Mouse (Mus musculus): ENCODE results near the gene Irf2bpl. TPM values are rescaled to one million over a fixed set of nuclear protein-coding genes. Genes with fewer than 3 reads are reported as not detected.
A peak's percentile ranks its signal among the peaks of the same experiment; 100 is the strongest.

The Irf2bpl gene
- 40.7 and 43.9 TPM in 2 replicates for polyA plus RNA-seq (2015; fragmentation: Nextera tagmentation; extraction: Ambion mirVana)

- Histone ChIP-seq H3K36me3 (0 out of 2 replicates have a peak, but pooled peaks cover 2% of the 10 kb centered on the region), H3K9ac (peak within 1 kb of the TSS; percentile 99), H3K4me3 (replicated peaks) (peak within 1 kb of the TSS; percentile 90), H3K9me3 (replicated peaks) (no peaks in the 10 kb centered on the region), H3K27me3 (no peaks in the 10 kb centered on the region), H3K27ac (peak within 1 kb of the TSS; percentile 100), H3K4me1 (peaks cover 73% of the 10 kb centered on the region), H3K4me2 (peak within 1 kb of the TSS; percentile 88)
- ATAC-seq (replicated peaks; ENCODE audit: low FRiP score) = peak; percentile 89
- WGBS = under 1% methylated on average over 67 of the region's 82 CpGs
Measured at GRCm38 (mm10) chr12:86884197-86885058, at the start of gene Irf2bpl. TSS of gene Irf2bpl (minus strand) at chr12:86884798.

- no peak overlapping the region for H3K27ac ChIP-seq
- H3K9ac ChIP-seq = no peak overlapping the region
- no peaks in the 10 kb centered on the region for H3K27me3 ChIP-seq
- H3K36me3 ChIP-seq = no peaks in the 10 kb centered on the region
- 44% methylated on average over 6 of the region's 6 CpGs for WGBS
- no peak overlapping the region for H3K4me3 ChIP-seq (replicated peaks)
- H3K9me3 ChIP-seq (replicated peaks) = 0 out of 2 replicates have a peak, but pooled peaks cover 3% of the 10 kb centered on the region
- H3K4me2 ChIP-seq = no peak overlapping the region
- ATAC-seq (replicated peaks; ENCODE audit: low FRiP score) = no peak
- H3K4me1 ChIP-seq = peaks cover 8% of the 10 kb centered on the region; the same call in 1 of the 2 replicates
Measured at GRCm38 (mm10) chr12:86932575-86932952, 48.0 kb upstream of the Irf2bpl start.

GRCm38 (mm10) chr12:86931919-86932574, 47.4 kb upstream of the Irf2bpl start:
- Histone ChIP-seq H3K4me3 (replicated peaks) (no peak overlapping the region), H3K4me2 (no peak overlapping the region), H3K27ac (no peak overlapping the region), H3K36me3 (no peaks in the 10 kb centered on the region), H3K9ac (no peak overlapping the region), H3K9me3 (replicated peaks) (0 out of 2 replicates have a peak, but pooled peaks cover 3% of the 10 kb centered on the region), H3K27me3 (no peaks in the 10 kb centered on the region), H3K4me1 (peaks cover 8% of the 10 kb centered on the region; the same call in 1 of the 2 replicates)
- 13% methylated on average over 7 of the region's 7 CpGs for WGBS
- ATAC-seq (replicated peaks; ENCODE audit: low FRiP score) = no peak

GRCm38 (mm10) chr12:86930934-86931729, 46.5 kb upstream of the Irf2bpl start:
- no peak for ATAC-seq (replicated peaks; ENCODE audit: low FRiP score)
- Histone ChIP-seq H3K27me3 (no peaks in the 10 kb centered on the region), H3K9me3 (replicated peaks) (0 out of 2 replicates have a peak, but pooled peaks cover 3% of the 10 kb centered on the region), H3K27ac (no peak overlapping the region), H3K4me1 (peaks cover 8% of the 10 kb centered on the region; the same call in 1 of the 2 replicates), H3K4me3 (replicated peaks) (no peak overlapping the region), H3K9ac (no peak overlapping the region), H3K4me2 (no peak overlapping the region), H3K36me3 (no peaks in the 10 kb centered on the region)
- 73% methylated on average over 6 of the region's 6 CpGs for WGBS

GRCm38 (mm10) chr12:86923837-86924236, 39.2 kb upstream of the Irf2bpl start:
- peak; percentile 35 for ATAC-seq (replicated peaks; ENCODE audit: low FRiP score)
- 4% methylated on average over 5 of the region's 5 CpGs for WGBS

GRCm38 (mm10) chr12:86918983-86919722, 34.6 kb upstream of the Irf2bpl start:
- Histone ChIP-seq H3K4me1 (peaks cover 20% of the 10 kb centered on the region), H3K4me3 (replicated peaks) (no peak overlapping the region), H3K4me2 (no peak overlapping the region), H3K9me3 (replicated peaks) (no peaks in the 10 kb centered on the region), H3K36me3 (no peaks in the 10 kb centered on the region), H3K27ac (peak overlapping the region; percentile 32), H3K27me3 (no peaks in the 10 kb centered on the region), H3K9ac (no peak overlapping the region)
- WGBS = 66% methylated on average over 17 of the region's 17 CpGs
- ATAC-seq (replicated peaks; ENCODE audit: low FRiP score) = no peak

More at GRCm38 (mm10) chr12:86923837-86924236, 39.2 kb upstream of the Irf2bpl start:
- H3K27me3 ChIP-seq = no peaks in the 10 kb centered on the region
- H3K36me3 ChIP-seq = no peaks in the 10 kb centered on the region
- H3K4me1 ChIP-seq = peaks cover 9% of the 10 kb centered on the region
- H3K4me3 ChIP-seq (replicated peaks) = no peak overlapping the region
- 0 out of 2 replicates have a peak, but pooled peaks cover 3% of the 10 kb centered on the region for H3K9me3 ChIP-seq (replicated peaks)
- H3K9ac ChIP-seq = no peak overlapping the region
- no peak overlapping the region for H3K4me2 ChIP-seq
- no peak overlapping the region for H3K27ac ChIP-seq

GRCm38 (mm10) chr12:86918361-86918967, 33.9 kb upstream of the Irf2bpl start:
- WGBS = 16% methylated on average over 11 of the region's 11 CpGs

GRCm38 (mm10) chr12:86916796-86917573, 32.4 kb upstream of the Irf2bpl start:
- Histone ChIP-seq H3K9ac (no peak overlapping the region), H3K36me3 (no peaks in the 10 kb centered on the region), H3K27me3 (no peaks in the 10 kb centered on the region), H3K4me3 (replicated peaks) (no peak overlapping the region), H3K9me3 (replicated peaks) (no peaks in the 10 kb centered on the region), H3K27ac (no peak overlapping the region), H3K4me2 (no peak overlapping the region), H3K4me1 (peaks cover 27% of the 10 kb centered on the region)
- ATAC-seq (replicated peaks; ENCODE audit: low FRiP score) = no peak
- WGBS = 79% methylated on average over 7 of the region's 7 CpGs

More at GRCm38 (mm10) chr12:86918361-86918967, 33.9 kb upstream of the Irf2bpl start:
- H3K4me2 ChIP-seq = no peak overlapping the region
- H3K9ac ChIP-seq = no peak overlapping the region
- no peaks in the 10 kb centered on the region for H3K36me3 ChIP-seq
- peak; percentile 64; the same call in 1 of the 2 replicates for ATAC-seq (replicated peaks; ENCODE audit: low FRiP score)
- no peaks in the 10 kb centered on the region for H3K27me3 ChIP-seq
- peaks cover 17% of the 10 kb centered on the region for H3K4me1 ChIP-seq
- no peaks in the 10 kb centered on the region for H3K9me3 ChIP-seq (replicated peaks)
- H3K4me3 ChIP-seq (replicated peaks) = no peak overlapping the region
- peak overlapping the region; percentile 32 for H3K27ac ChIP-seq

GRCm38 (mm10) chr12:86915617-86916016, 31.0 kb upstream of the Irf2bpl start:
- no peak overlapping the region for H3K27ac ChIP-seq
- H3K4me1 ChIP-seq = peaks cover 36% of the 10 kb centered on the region
- no peak overlapping the region for H3K4me3 ChIP-seq (replicated peaks)
- no peaks in the 10 kb centered on the region for H3K9me3 ChIP-seq (replicated peaks)
- H3K9ac ChIP-seq = no peak overlapping the region
- no peak for ATAC-seq (replicated peaks; ENCODE audit: low FRiP score)
- no peaks in the 10 kb centered on the region for H3K27me3 ChIP-seq
- no peak overlapping the region for H3K4me2 ChIP-seq
- WGBS = 80% methylated on average over 7 of the region's 7 CpGs
- no peaks in the 10 kb centered on the region for H3K36me3 ChIP-seq

- ATAC-seq (replicated peaks; ENCODE audit: low FRiP score) = no peak
- 61% methylated on average over 6 of the region's 6 CpGs for WGBS
- Histone ChIP-seq H3K27me3 (no peaks in the 10 kb centered on the region), H3K4me1 (peaks cover 36% of the 10 kb centered on the region), H3K9me3 (replicated peaks) (no peaks in the 10 kb centered on the region), H3K9ac (no peak overlapping the region), H3K4me2 (no peak overlapping the region), H3K27ac (peak overlapping the region; percentile 52; the same call in 1 of the 2 replicates), H3K4me3 (replicated peaks) (no peak overlapping the region), H3K36me3 (no peaks in the 10 kb centered on the region)
Measured at GRCm38 (mm10) chr12:86914756-86915155, 30.2 kb upstream of the Irf2bpl start.
